In the genomic region with DNA sequence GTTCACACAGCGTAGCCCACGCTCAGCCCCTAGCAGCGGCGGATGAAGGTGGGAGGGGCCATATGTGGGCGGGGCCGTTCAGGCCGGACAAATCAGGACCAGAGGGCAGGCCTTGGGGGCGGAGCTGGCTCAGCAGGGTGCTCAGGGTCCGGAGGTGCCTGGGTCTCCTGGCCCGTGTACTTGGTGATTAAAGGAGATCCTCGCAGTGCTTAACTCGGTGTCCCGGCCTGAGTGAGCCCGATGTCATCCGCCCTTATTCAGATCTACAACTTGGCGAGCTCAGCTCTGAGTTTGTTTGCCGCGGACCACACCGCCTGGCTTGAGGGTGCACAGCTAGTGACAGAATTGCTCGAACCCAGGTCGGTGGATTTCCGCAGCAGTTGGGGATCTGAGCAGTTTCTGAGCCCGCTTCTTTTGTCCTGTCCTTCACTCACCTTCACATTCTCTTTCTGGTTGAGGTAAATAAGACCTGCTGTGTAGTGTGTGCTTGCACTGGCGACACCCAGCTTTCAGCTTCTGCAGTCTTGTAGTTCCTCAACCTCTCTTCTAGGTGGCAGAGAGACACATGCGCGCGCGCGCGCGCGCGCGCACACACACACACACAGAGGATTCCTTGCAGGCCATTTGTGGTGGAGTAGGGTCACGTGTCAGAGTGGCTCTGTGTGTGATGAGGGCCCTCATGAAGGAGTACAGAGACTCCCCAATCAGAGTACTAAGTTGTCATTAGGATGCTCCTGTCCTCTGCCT, we compare ENCODE assay signal across 8 mouse cellular contexts.
A peak's percentile ranks its signal among the peaks of the same experiment; 100 is the strongest.
DNase-seq lines count a peak whose midpoint lies in the region; ATAC-seq and TF ChIP-seq lines count a peak whose summit lies in the region.

No protein-coding gene starts in this region.

- H3K4me2 ChIP-seq in forebrain, embryonic 13.5 days, result peak overlapping the region; percentile 63

- no peak overlapping the region for H3K27ac ChIP-seq in forebrain, embryonic 13.5 days
- no peak overlapping the region for H3K27ac ChIP-seq in layer of hippocampus, adult 2 months

- DNase-seq in R1 (ENCODE audit: low read depth, low spot score), result peak; percentile 91
- DNase-seq in c-Kit-positive CD71-positive TER-119-positive erythroid progenitor cells, embryonic 14.5 days (ENCODE audit: low spot score), result peak; percentile 29
- DNase-seq in heart, postnatal 36 days, result peak; percentile 46 to 65
- DNase-seq in layer of hippocampus, adult 2 months (ENCODE audit: low spot score in 2 of 2), result peak; percentile 62 to 63
- peak; percentile 68 for DNase-seq in skeletal muscle tissue, adult 2 months (ENCODE audit: low read depth, low spot score)

- no peak; the same call in 1 of the 2 replicates for TF ChIP-seq CTCF in layer of hippocampus, adult 2 months (conservative IDR thresholded peaks at IDR 0.05)

- ATAC-seq in forebrain, embryonic 13.5 days, result peak; percentile 50
- ATAC-seq in activated CD4-positive, CD25-positive, alpha-beta regulatory T cell, adult 4 months, result no peak

- no peaks in the 10 kb centered on the region for H3K36me3 ChIP-seq in forebrain, embryonic 13.5 days (ENCODE audit: poor library complexity, severe bottlenecking)
- no peaks in the 10 kb centered on the region for H3K36me3 ChIP-seq in megakaryocyte, embryonic 14.5 days (replicated peaks; ENCODE audit: low read length)

- peaks cover 15% of the 10 kb centered on the region for H3K27me3 ChIP-seq in forebrain, embryonic 13.5 days
- H3K27me3 ChIP-seq in megakaryocyte, embryonic 14.5 days (replicated peaks), result peaks cover 52% of the 10 kb centered on the region

- H3K4me3 ChIP-seq in forebrain, embryonic 13.5 days, result peak overlapping the region; percentile 35
- peak overlapping the region; percentile 53 for H3K4me3 ChIP-seq in layer of hippocampus, adult 2 months
- peak overlapping the region; percentile 89 for H3K4me3 ChIP-seq in megakaryocyte, embryonic 14.5 days (replicated peaks)

- H3K4me1 ChIP-seq in forebrain, embryonic 13.5 days, result peaks cover 38% of the 10 kb centered on the region
- peaks cover 31% of the 10 kb centered on the region for H3K4me1 ChIP-seq in megakaryocyte, embryonic 14.5 days

- WGBS in forebrain, embryonic 13.5 days, result 7% methylated on average over 35 of the region's 35 CpGs

- intact Hi-C loops in heart, postnatal 36 days (cut with DNase I), result no loop called here

- no peaks in the 10 kb centered on the region for H3K9me3 ChIP-seq in forebrain, embryonic 13.5 days (replicated peaks)
- peaks cover 19% of the 10 kb centered on the region for H3K9me3 ChIP-seq in megakaryocyte, embryonic 14.5 days

- H3K9ac ChIP-seq in forebrain, embryonic 13.5 days, result peak overlapping the region; percentile 35; the same call in 1 of the 2 replicates

Comparison
In these comparisons a context has a peak if more than half of its experiments do, and no peak if none do; other contexts are left out.
1. DNase-seq: peak in every context shown above with its lines; median percentile 91 in R1; 68 in skeletal muscle tissue, adult 2 months; 62 in layer of hippocampus, adult 2 months; 56 in heart, postnatal 36 days; 29 in c-Kit-positive CD71-positive TER-119-positive erythroid progenitor cells, embryonic 14.5 days.
2. H3K4me3 ChIP-seq: peak in every context shown above with its lines; median percentile 89 in megakaryocyte, embryonic 14.5 days; 53 in layer of hippocampus, adult 2 months; 35 in forebrain, embryonic 13.5 days.